Mouse (Mus musculus) spleen, postnatal 4 days (tissue): ENCODE measurements around the gene Elfn1.

ENCODE experiments used
- DNase-seq, 2 experiments: peaks; one replicate each; pipeline ENCODE4 v3.0.0; 2022; ENCODE audit warnings: low spot score in 2 of 2

Gene Elfn1

GRCm38 (mm10) chr5:140023941-140024500 lies 116.3 kb downstream of the Elfn1 start:
- no peak for DNase-seq
